Mouse (Mus musculus): ENCODE measurements at regions not wholly inside any gene's neighbourhood (a gene's known extent, or its start where the extent isn't known, plus 50 kb on each side); places are given as distances from the start of the nearest gene placed in this dataset.

DNA sequence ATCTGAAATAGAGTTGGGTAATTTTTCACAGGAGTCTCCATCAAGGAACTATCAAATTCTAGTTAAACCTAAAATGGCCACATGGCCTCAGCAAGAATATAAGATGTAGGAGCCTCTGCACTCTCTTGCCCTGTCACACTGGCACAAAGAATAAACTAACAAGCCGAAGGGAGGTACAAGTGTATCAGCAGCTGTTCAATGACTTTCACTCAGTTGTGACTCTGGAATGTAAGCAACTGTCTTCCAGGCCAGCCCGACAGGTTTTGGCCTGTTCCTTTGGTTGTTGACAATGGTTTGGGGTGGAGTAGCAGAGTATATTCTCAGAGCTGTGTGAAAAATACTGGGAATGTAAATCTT is 62.0 kb upstream of the Slc9a9 start:
- Histone ChIP-seq H3K4me2 (ENCODE audit: insufficient read depth, low read depth, poor library complexity, severe bottlenecking) (no peak overlapping the region), H3K9ac (ENCODE audit: insufficient read depth, low read depth) (no peak overlapping the region), H3K79me2 (replicated peaks; ENCODE audit: control insufficient read depth, extremely low read depth, insufficient read depth, poor library complexity, severe bottlenecking) (no peaks in the 10 kb centered on the region), H3K4me1 (ENCODE audit: control insufficient read depth in 1 of 2, insufficient read depth in 2 of 2) (no peaks in the 10 kb centered on the region), H3K36me3 (replicated peaks in 1 of 2; ENCODE audit: control insufficient read depth in 1 of 2, insufficient read depth in 1 of 2, low read length in 1 of 2) (no peaks in the 10 kb centered on the region), H3K27me3 (replicated peaks) (no peaks in the 10 kb centered on the region), H3K9me3 (replicated peaks; ENCODE audit: low read length) (peaks cover 60% of the 10 kb centered on the region), H3K4me3 (replicated peaks in 1 of 3; ENCODE audit: low read depth in 2 of 3, low read length in 2 of 3, poor library complexity in 1 of 3) (no peak overlapping the region), H3K27ac (ENCODE audit: insufficient read depth, low read depth) (no peak overlapping the region)
- dilution Hi-C loops (cut with MboI; ENCODE audit: extremely low pct_ligation_motif_present, extremely low pct_unique_long_range_greater_than_20kb, low sequenced_read_pairs), result no loop called here
- in situ Hi-C loops (cut with MboI; ENCODE audit: low pct_ligation_motif_present, low pct_unique_long_range_greater_than_20kb, low sequenced_read_pairs), result no loop called here
- TF ChIP-seq IRF4 (IDR thresholded peaks at IDR 0.05; ENCODE audit: low read depth, low read length), result no peak
- no peak for TF ChIP-seq JUN (IDR thresholded peaks at IDR 0.05; ENCODE audit: insufficient read depth, low read depth, low read length)
- TF ChIP-seq ZNF384 (IDR thresholded peaks at IDR 0.05; ENCODE audit: low read depth, low read length), result no peak
- no peak for TF ChIP-seq CHD1 (IDR thresholded peaks at IDR 0.05; ENCODE audit: low read depth, low read length)
- TF ChIP-seq TBP (conservative IDR thresholded peaks at IDR 0.05; ENCODE audit: low read depth, low read length), result no peak
- no peak for TF ChIP-seq MXI1 (IDR thresholded peaks at IDR 0.05; ENCODE audit: low read depth, low read length)
- TF ChIP-seq ELF1 (IDR thresholded peaks at IDR 0.05; ENCODE audit: low read depth, low read length), result no peak
- no peak for TF ChIP-seq MYC (IDR thresholded peaks at IDR 0.05; ENCODE audit: low read depth, low read length)
- no peak for TF ChIP-seq BHLHE40 (IDR thresholded peaks at IDR 0.05; ENCODE audit: low read depth, low read length)
- TF ChIP-seq USF2 (conservative IDR thresholded peaks at IDR 0.05; ENCODE audit: low read depth, low read length), result no peak
- DNase-seq (ENCODE audit: extremely low read depth), result no peak

DNA sequence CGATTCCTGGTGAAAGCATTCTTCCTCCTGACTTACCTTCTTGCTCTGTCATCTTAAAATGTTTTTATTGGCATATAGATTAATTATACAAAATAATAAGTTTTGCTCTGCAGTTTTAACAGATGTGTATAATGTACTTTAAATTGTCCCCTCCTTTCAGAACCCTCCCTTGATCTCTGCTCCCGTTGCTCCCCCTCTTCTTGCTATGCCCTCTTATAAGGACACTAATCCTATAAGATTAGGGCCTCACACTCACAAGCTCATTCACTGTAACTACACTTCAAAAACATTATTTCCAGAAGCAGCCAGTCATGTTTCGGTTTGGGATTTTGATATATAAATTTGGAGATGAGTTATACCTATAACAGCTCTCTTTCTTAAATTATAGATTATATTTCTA is 59.6 kb upstream of the Slc9a9 start:
- in situ Hi-C loops (cut with MboI; ENCODE audit: low pct_ligation_motif_present, low pct_unique_long_range_greater_than_20kb, low sequenced_read_pairs), result no loop called here
- dilution Hi-C loops (cut with MboI; ENCODE audit: extremely low pct_ligation_motif_present, extremely low pct_unique_long_range_greater_than_20kb, low sequenced_read_pairs), result no loop called here
- no peak for DNase-seq (ENCODE audit: extremely low read depth)
- no peak overlapping the region for H3K9ac ChIP-seq (ENCODE audit: insufficient read depth, low read depth)
- peaks cover 57% of the 10 kb centered on the region for H3K9me3 ChIP-seq (replicated peaks; ENCODE audit: low read length)
- no peaks in the 10 kb centered on the region for H3K36me3 ChIP-seq (replicated peaks in 1 of 2; ENCODE audit: control insufficient read depth in 1 of 2, insufficient read depth in 1 of 2, low read length in 1 of 2)
- no peaks in the 10 kb centered on the region for H3K27me3 ChIP-seq (replicated peaks)
- H3K27ac ChIP-seq (ENCODE audit: insufficient read depth, low read depth), result no peak overlapping the region
- no peaks in the 10 kb centered on the region for H3K79me2 ChIP-seq (replicated peaks; ENCODE audit: control insufficient read depth, extremely low read depth, insufficient read depth, poor library complexity, severe bottlenecking)
- TF ChIP-seq NRF1 (IDR thresholded peaks at IDR 0.05; ENCODE audit: low read depth, low read length), result no peak
- no peak for TF ChIP-seq MAFK (IDR thresholded peaks at IDR 0.05; ENCODE audit: insufficient replicate concordance, low read length)
- no peak for TF ChIP-seq USF2 (conservative IDR thresholded peaks at IDR 0.05; ENCODE audit: low read depth, low read length)
- TF ChIP-seq E2F4 (IDR thresholded peaks at IDR 0.05; ENCODE audit: insufficient replicate concordance, low read depth, low read length), result no peak
- TF ChIP-seq TCF12 (IDR thresholded peaks at IDR 0.05; ENCODE audit: low read depth, low read length), result no peak
- TF ChIP-seq RCOR1 (conservative IDR thresholded peaks at IDR 0.05; ENCODE audit: low read depth, low read length), result no peak
- TF ChIP-seq TBP (conservative IDR thresholded peaks at IDR 0.05; ENCODE audit: low read depth, low read length), result no peak
- TF ChIP-seq BHLHE40 (IDR thresholded peaks at IDR 0.05; ENCODE audit: low read depth, low read length), result no peak
- H3K4me2 ChIP-seq (ENCODE audit: insufficient read depth, low read depth, poor library complexity, severe bottlenecking), result no peak overlapping the region
- H3K4me3 ChIP-seq (replicated peaks in 1 of 3; ENCODE audit: low read depth in 2 of 3, low read length in 2 of 3, poor library complexity in 1 of 3), result no peak overlapping the region
- H3K4me1 ChIP-seq (ENCODE audit: control insufficient read depth in 1 of 2, insufficient read depth in 2 of 2), result no peaks in the 10 kb centered on the region
